Comparison of ENCODE assay signal across 8 mouse cellular contexts in genomic region chr7:51862097-51862492, GRCm38 (mm10). TPM values are rescaled to one million over a fixed set of nuclear protein-coding genes. Genes with fewer than 3 reads are reported as not detected.
DNase-seq lines count a peak whose midpoint lies in the region; ATAC-seq lines count a peak whose summit lies in the region.

Gene Fancf, minus strand, starts transcription at chr7:51862267.

- H3K27ac ChIP-seq in brown adipose tissue, adult 24 weeks (replicated peaks; ENCODE audit: low read depth, low read length): peak within 1 kb of the TSS; percentile 64
- H3K27ac ChIP-seq in heart, embryonic 13.5 days (replicated peaks): peak within 1 kb of the TSS; percentile 97
- H3K27ac ChIP-seq in liver, embryonic 12.5 days: peak within 1 kb of the TSS; percentile 93
- H3K27ac ChIP-seq in stomach, embryonic 15.5 days: peak within 1 kb of the TSS; percentile 98

- H3K4me1 ChIP-seq in brown adipose tissue, adult 24 weeks (ENCODE audit: control insufficient read depth, insufficient read depth, insufficient read length, low read length): peaks cover 5% of the 10 kb centered on the region
- peaks cover 14% of the 10 kb centered on the region for H3K4me1 ChIP-seq in heart, embryonic 13.5 days
- peaks cover 45% of the 10 kb centered on the region for H3K4me1 ChIP-seq in liver, embryonic 12.5 days
- peaks cover 11% of the 10 kb centered on the region for H3K4me1 ChIP-seq in stomach, embryonic 15.5 days

- H3K4me2 ChIP-seq in heart, embryonic 13.5 days: peak within 1 kb of the TSS; percentile 88
- peak within 1 kb of the TSS; percentile 92 for H3K4me2 ChIP-seq in liver, embryonic 12.5 days
- H3K4me2 ChIP-seq in stomach, embryonic 15.5 days: peak within 1 kb of the TSS; percentile 91

- peak; percentile 98 for DNase-seq in CD4-positive, CD25-positive, alpha-beta regulatory T cell, adult 2 months (ENCODE audit: low read depth, low spot score)
- DNase-seq in fat pad, adult 2 months (ENCODE audit: extremely low read depth, low read depth, low spot score): peak; percentile 36
- peak; percentile 98 for DNase-seq in kidney, postnatal 10 days
- DNase-seq in natural killer cell, adult 2 months (ENCODE audit: low spot score in 2 of 2): peak; percentile 94

- H3K9ac ChIP-seq in heart, embryonic 13.5 days: peak within 1 kb of the TSS; percentile 92
- peak within 1 kb of the TSS; percentile 85 for H3K9ac ChIP-seq in liver, embryonic 12.5 days
- peak within 1 kb of the TSS; percentile 83 for H3K9ac ChIP-seq in stomach, embryonic 15.5 days

- H3K36me3 ChIP-seq in heart, embryonic 13.5 days: peaks cover 37% of the 10 kb centered on the region
- H3K36me3 ChIP-seq in liver, embryonic 12.5 days: peaks cover 35% of the 10 kb centered on the region
- H3K36me3 ChIP-seq in stomach, embryonic 15.5 days: no peaks in the 10 kb centered on the region

- no peaks in the 10 kb centered on the region for H3K9me3 ChIP-seq in heart, embryonic 13.5 days
- H3K9me3 ChIP-seq in liver, embryonic 12.5 days (replicated peaks): no peaks in the 10 kb centered on the region
- no peaks in the 10 kb centered on the region for H3K9me3 ChIP-seq in stomach, embryonic 15.5 days

- peak within 1 kb of the TSS; percentile 84 for H3K4me3 ChIP-seq in brown adipose tissue, adult 24 weeks (ENCODE audit: insufficient read depth, low read depth, low read length)
- H3K4me3 ChIP-seq in heart, embryonic 13.5 days: peak within 1 kb of the TSS; percentile 84
- peak within 1 kb of the TSS; percentile 84 for H3K4me3 ChIP-seq in liver, embryonic 12.5 days
- H3K4me3 ChIP-seq in stomach, embryonic 15.5 days (replicated peaks): peak within 1 kb of the TSS; percentile 83

- H3K27me3 ChIP-seq in heart, embryonic 13.5 days (replicated peaks): no peaks in the 10 kb centered on the region
- H3K27me3 ChIP-seq in liver, embryonic 12.5 days (replicated peaks): no peaks in the 10 kb centered on the region
- no peaks in the 10 kb centered on the region for H3K27me3 ChIP-seq in stomach, embryonic 15.5 days (replicated peaks)

- ATAC-seq in heart, embryonic 13.5 days (ENCODE audit: extremely low read depth, insufficient number of reproducible peaks, low FRiP score, low TSS enrichment): peak; percentile 95
- peak; percentile 97 for ATAC-seq in liver, embryonic 12.5 days
- peak; percentile 98 for ATAC-seq in stomach, embryonic 15.5 days (ENCODE audit: insufficient read depth, low FRiP score, low read depth)

- WGBS in heart, embryonic 13.5 days: 0% methylated on average over 42 of the region's 43 CpGs
- WGBS in liver, embryonic 12.5 days (ENCODE audit: insufficient replicate concordance): 1% methylated on average over 38 of the region's 43 CpGs
- WGBS in stomach, embryonic 15.5 days: under 1% methylated on average over 42 of the region's 43 CpGs

RNA-seq across cellular contexts. Expression of gene Fancf, which starts in this region (rescaled TPM):
- polyA plus RNA-seq in brown adipose tissue, adult 24 weeks (2012; ENCODE audit: insufficient read depth, insufficient read length, missing spikeins): 1.8 and 2.7 TPM in 2 replicates
- polyA plus RNA-seq in heart, embryonic 13.5 days (2015; fragmentation: Nextera tagmentation; extraction: Ambion mirVana): 4.9 and 5.9 TPM in 2 replicates
- 14.6 and 15.2 TPM in 2 replicates for polyA plus RNA-seq in liver, embryonic 12.5 days (2016; fragmentation: Nextera tagmentation; extraction: Ambion mirVana)
- 10.1 and 10.9 TPM in 2 replicates for polyA plus RNA-seq in stomach, embryonic 15.5 days (2015; fragmentation: Nextera tagmentation; extraction: Ambion mirVana)

Comparison
In these comparisons a context has a peak if more than half of its experiments do, and no peak if none do; other contexts are left out.
1. Peak in every context shown above with its lines: DNase-seq, ATAC-seq, H3K4me3 ChIP-seq and H3K27ac ChIP-seq.
2. DNase-seq: peak in every context shown above with its lines; median percentile 98 in CD4-positive, CD25-positive, alpha-beta regulatory T cell, adult 2 months; 98 in kidney, postnatal 10 days; 94 in natural killer cell, adult 2 months; 36 in fat pad, adult 2 months.